Mouse (Mus musculus): ENCODE data around the gene Hnrnpab.
"Not testable (repeated sequence)": the region's sequence is repeated elsewhere in the genome, so short reads cannot be mapped to it uniquely, and the experiment has no call there.

DNA sequence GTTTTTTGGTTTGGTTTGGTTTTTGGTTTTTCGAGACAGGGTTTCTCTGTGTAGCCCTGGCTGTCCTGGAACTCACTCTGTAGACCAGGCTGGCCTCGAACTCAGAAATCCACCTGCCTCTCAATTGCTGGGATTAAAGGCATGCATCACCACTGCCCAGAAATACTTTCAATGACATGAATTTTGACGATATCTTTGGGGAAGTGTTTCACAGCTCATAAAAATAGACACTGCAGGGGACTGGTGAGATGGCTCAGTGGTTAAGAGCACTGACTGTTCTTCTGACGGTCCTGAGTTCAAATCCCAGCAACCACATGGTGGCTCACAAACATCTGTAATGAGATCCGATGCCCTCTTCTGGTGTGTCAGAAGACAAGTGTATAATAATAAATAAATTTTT, 3.3 kb upstream of the Hnrnpab start:
- TF ChIP-seq CTCF, EP300 (IDR thresholded peaks at IDR 0.05): not testable (repeated sequence)
